Mouse (Mus musculus): Measurements from ENCODE around the gene Cyp2c69. TPM values are rescaled to one million over a fixed set of nuclear protein-coding genes. Genes with fewer than 3 reads are reported as not detected.
"Not testable (repeated sequence)": the region's sequence is repeated elsewhere in the genome, so short reads cannot be mapped to it uniquely, and the experiment has no call there.

The Cyp2c69 gene
- polyA plus RNA-seq (2021), result not detected

DNA sequence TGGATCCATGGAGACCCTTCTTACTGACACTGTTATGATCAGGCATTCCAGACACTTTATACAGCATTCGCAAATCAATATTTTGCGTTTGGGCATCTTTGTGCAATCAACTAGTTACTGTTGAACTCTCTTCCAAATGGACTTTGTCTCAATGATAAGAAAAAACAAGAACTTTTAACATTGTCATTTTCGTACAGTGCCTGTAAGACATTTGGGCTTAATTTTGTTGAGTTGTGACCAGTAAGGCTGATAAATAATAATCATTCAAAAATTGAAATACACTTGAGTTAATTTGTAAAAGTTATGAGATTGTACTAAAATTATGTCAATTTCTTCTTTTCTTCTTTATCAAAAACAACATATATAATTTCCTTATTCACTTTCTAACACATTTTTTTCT lies at the start of gene Cyp2c69:
Cyp2c69 (minus strand) TSS at position 101 of the 400 bp plus-strand sequence.
- POLR2A ChIA-PET; ATAC-seq; in situ Hi-C loops (cut with MboI; ENCODE audit: low pct_unique_long_range_greater_than_20kb); DNase-seq (ENCODE audit: low read depth, low spot score); CTCF ChIA-PET; H3K27me3 ChIP-seq: not testable (repeated sequence)

DNA sequence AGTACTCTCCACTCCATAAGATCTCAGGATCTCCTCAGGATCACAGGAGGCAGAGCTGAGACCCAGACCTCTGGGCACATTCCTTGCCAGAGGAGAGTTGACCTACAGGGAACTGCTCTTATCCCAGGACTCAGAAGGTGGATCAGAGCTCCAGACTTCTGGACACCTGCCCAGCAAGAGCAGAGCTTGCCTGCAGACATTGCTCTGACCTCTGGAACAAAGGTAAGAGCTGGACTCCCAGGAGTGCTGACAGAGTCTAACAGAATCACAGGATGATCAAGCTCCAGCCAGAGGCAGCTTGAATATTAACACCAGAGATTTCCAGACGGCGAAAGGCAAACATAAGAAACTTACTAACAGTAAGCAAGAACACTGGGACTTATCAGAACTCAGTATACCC lies 48.8 kb upstream of the Cyp2c69 start:
- ChIA-PET CTCF (no interaction called here), POLR2A (no interaction called here)
- in situ Hi-C loops (cut with MboI; ENCODE audit: low pct_unique_long_range_greater_than_20kb), result loop anchor here (10.0 kb wide), 1 partner anchor 951 kb away; no protein-coding TSS in a partner anchor
- DNase-seq (ENCODE audit: low read depth, low spot score), result no peak
- no peak for ATAC-seq
- TF ChIP-seq CTCF (IDR thresholded peaks at IDR 0.05), result no peak
- H3K27me3 ChIP-seq, result peaks cover 17% of the 10 kb centered on the region

DNA sequence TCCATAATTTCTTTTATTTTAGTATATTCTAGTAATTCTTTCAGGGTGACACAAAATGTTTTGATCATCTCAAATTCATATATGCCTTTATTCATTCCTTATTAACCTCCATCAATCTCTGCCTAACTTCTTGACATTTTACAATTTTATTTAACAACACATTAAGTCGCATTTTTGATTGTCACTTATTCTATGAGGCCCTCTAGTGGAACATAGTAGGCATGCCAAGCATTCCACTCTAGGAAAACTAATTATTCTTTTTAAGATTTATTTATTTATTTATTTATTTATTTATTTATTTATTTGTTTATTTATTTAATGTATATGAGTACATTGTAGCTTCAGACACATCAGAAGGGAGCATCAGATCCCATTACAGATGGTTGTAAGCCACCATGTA lies 43.4 kb upstream of the Cyp2c69 start:
- DNase-seq (ENCODE audit: low read depth, low spot score) (no peak), ATAC-seq (no peak)
- CTCF ChIA-PET, result no interaction called here
- POLR2A ChIA-PET, result no interaction called here
- TF ChIP-seq CTCF (IDR thresholded peaks at IDR 0.05), result peak; percentile 26
- H3K27me3 ChIP-seq, result peaks cover 13% of the 10 kb centered on the region
- in situ Hi-C loops (cut with MboI; ENCODE audit: low pct_unique_long_range_greater_than_20kb), result loop anchor here (10.0 kb wide), 1 partner anchor 945 kb away; no protein-coding TSS in a partner anchor

DNA sequence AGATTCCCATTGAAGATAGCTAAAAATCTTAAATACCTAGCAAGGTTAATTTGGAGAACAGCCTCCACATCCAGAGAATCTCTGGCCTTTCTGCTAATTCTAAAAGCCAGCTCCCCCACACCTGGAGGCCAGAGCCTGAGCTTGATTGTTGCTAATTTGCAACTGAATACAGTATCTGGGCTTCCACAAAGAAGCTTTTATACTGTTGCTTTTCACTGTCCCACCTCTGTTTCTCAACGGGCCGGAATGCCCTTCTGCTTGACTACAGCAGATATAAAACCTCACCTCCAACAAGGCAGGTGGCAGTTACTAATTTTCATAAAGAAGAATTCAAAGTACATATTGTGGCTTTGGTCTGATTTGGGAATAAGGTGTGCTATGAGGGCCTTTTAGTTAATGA lies 15.1 kb upstream of the Cyp2c69 start:
- POLR2A ChIA-PET, result no interaction called here
- ATAC-seq (no peak), DNase-seq (ENCODE audit: low read depth, low spot score) (no peak)
- in situ Hi-C loops (cut with MboI; ENCODE audit: low pct_unique_long_range_greater_than_20kb), result no loop called here
- no peak for TF ChIP-seq CTCF (IDR thresholded peaks at IDR 0.05)
- H3K27me3 ChIP-seq, result no peaks in the 10 kb centered on the region
- CTCF ChIA-PET, result no interaction called here

DNA sequence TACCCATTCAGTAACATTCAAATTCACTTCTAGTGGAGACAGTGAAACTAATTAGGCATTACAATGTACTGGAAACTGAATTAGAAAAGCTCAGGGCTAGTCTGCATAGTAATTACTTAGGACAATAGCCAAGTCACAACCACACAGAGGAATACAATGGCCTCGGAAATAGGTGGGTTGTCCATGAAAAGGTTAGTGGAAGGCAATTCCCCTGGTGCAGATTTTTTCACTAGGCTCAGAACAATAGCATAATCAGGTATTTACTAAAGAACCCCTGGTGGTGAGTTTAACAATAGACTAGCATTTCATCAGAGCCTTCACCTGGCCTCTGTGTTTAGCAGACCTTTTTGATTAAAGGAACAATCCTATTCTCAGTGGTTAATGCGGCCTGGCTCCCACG lies 3.5 kb upstream of the Cyp2c69 start:
- POLR2A ChIA-PET; ATAC-seq; H3K27me3 ChIP-seq; DNase-seq (ENCODE audit: low read depth, low spot score); in situ Hi-C loops (cut with MboI; ENCODE audit: low pct_unique_long_range_greater_than_20kb); CTCF ChIA-PET: not testable (repeated sequence)

DNA sequence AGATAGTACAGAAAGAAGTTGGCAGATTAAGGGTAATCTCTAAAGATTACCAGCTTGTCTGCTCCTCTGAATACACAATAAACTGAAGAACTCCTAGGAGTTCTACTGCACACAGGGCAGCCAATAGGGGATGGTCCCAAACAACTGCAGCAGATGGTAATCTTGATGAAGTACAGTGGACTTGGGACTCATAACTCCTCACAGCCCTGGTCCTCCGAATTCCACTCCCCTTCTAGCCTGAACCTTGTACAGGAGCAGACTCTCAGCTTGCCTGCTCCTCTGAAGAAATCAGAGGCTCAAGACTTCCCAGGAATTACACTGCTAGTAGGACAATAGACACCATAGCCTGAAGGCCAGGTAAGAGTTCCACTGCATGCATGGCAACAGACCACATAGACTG lies 20.5 kb downstream of the Cyp2c69 start:
- TF ChIP-seq CTCF (IDR thresholded peaks at IDR 0.05), result no peak
- ATAC-seq (no peak), DNase-seq (ENCODE audit: low read depth, low spot score) (no peak)
- ChIA-PET POLR2A (no interaction called here), CTCF (interaction anchor here (0.6 kb wide), 1 partner anchor 192 kb away, joined by 3 read pairs; no protein-coding TSS in a partner anchor)
- no peaks in the 10 kb centered on the region for H3K27me3 ChIP-seq
- in situ Hi-C loops (cut with MboI; ENCODE audit: low pct_unique_long_range_greater_than_20kb), result no loop called here

DNA sequence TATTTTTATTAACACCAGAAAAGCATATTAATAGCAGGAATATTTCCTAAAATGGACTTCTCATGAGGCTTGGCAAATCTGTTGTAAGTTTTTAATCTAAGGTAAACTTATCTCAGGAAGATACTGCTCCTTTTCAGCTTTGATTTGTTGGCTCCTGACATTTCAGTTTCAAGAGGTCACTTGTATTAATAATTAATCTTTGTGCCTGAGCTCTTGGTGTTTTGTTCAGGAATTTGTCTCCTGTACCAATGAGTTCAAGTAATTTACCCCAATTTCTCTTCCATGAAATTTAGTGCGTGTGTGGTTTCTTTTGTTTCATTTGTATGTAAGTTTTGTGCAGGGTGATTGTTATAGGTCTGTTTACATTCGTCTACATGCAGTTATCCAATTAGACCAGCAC lies 65.7 kb downstream of the Cyp2c69 start:
- in situ Hi-C loops (cut with MboI; ENCODE audit: low pct_unique_long_range_greater_than_20kb); ATAC-seq; H3K27me3 ChIP-seq; POLR2A ChIA-PET; CTCF ChIA-PET; DNase-seq (ENCODE audit: low read depth, low spot score): not testable (repeated sequence)

DNA sequence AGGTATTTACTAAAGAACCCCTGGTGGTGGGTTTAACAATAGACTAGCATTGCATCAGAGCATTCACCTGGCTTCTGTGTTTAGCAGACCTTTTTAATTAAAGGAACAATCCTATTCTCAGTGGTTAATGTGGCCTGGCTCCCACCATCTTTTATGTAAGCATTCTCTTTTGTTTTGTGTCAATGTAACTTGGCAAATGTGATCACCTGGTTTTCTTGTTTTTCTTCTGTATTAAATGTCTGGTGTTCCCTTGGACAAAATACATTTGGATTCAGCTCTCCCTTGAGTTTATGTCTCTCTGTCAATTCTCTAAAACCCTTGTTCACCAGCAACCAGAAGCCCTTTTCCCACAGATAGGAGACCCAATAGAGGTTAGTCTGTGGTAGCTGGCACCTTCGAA lies 70.2 kb downstream of the Cyp2c69 start:
- POLR2A ChIA-PET; DNase-seq (ENCODE audit: low read depth, low spot score); CTCF ChIA-PET; ATAC-seq; H3K27me3 ChIP-seq; in situ Hi-C loops (cut with MboI; ENCODE audit: low pct_unique_long_range_greater_than_20kb): not testable (repeated sequence)

DNA sequence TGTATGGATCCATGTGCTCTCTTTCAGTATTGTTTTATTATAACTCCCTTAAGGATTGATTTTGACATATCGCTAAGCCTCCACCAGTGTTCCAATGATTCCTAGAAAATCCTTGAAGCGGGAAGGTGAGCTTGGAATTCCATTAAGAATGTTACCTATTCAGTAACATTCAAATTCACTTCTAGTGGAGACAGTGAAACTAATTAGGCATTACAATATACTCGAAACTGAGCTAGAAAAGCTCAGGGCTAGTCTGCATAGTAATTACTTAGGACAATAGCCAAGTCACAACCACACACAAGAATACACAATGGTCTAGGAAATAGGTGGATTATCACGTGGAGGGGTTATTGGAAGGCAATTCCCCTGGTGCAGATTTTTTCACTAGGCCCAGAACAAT lies 70.6 kb downstream of the Cyp2c69 start:
- CTCF ChIA-PET; H3K27me3 ChIP-seq; DNase-seq (ENCODE audit: low read depth, low spot score); in situ Hi-C loops (cut with MboI; ENCODE audit: low pct_unique_long_range_greater_than_20kb); ATAC-seq; POLR2A ChIA-PET: not testable (repeated sequence)

DNA sequence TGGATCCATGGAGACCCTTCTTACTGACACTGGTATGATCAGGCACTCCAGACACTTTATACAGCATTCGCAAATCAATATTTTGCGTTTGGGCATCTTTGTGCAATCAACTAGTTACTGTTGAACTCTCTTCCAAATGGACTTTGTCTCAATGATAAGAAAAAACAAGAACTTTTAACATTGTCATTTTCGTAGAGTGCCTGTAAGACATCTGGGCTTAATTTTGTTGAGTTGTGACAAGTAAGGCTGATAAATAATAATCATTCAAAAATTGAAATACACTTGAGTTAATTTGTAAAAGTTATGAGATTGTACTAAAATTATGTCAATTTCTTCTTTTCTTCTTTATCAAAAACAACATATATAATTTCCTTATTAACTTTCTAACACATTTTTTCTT lies 73.9 kb downstream of the Cyp2c69 start, which contains the start of gene Cyp2c40:
Cyp2c40 (minus strand) TSS at position 101 of the 400 bp plus-strand sequence.
- DNase-seq (ENCODE audit: low read depth, low spot score); CTCF ChIA-PET; POLR2A ChIA-PET; H3K27me3 ChIP-seq; ATAC-seq; in situ Hi-C loops (cut with MboI; ENCODE audit: low pct_unique_long_range_greater_than_20kb): not testable (repeated sequence)

Other genes starting within 250 kb of the Cyp2c69 start
- gene Cyp2c67, start 237.7 kb downstream of the Cyp2c69 start, polyA plus RNA-seq (2021), result not detected
- gene Cyp2c68, start 145.7 kb downstream of the Cyp2c69 start, polyA plus RNA-seq (2021), result not detected
- gene Cyp2c40, start 74.0 kb downstream of the Cyp2c69 start, polyA plus RNA-seq (2021), result not detected
- not detected for gene Cyp2c37, start 105.6 kb upstream of the Cyp2c69 start, polyA plus RNA-seq (2021)
- gene Cyp2c54, start 187.0 kb upstream of the Cyp2c69 start, polyA plus RNA-seq (2021), result not detected
- gene Cyp2c50, start 202.9 kb upstream of the Cyp2c69 start, polyA plus RNA-seq (2021), result not detected